Mouse (Mus musculus) myocyte (in vitro differentiated cells): ENCODE results near the gene 2410137M14Rik. TPM values are rescaled to one million over a fixed set of nuclear protein-coding genes. Genes with fewer than 3 reads are reported as not detected.
A peak's percentile ranks its signal among the peaks of the same experiment; 100 is the strongest.
"Not testable (repeated sequence)": the region's sequence is repeated elsewhere in the genome, so short reads cannot be mapped to it uniquely, and the experiment has no call there.

ENCODE experiments used
- H3K27me3 ChIP-seq: one replicate; pipeline ENCODE4 v1.6.1; 2011; ENCODE audit not compliant: control insufficient read depth, insufficient read depth, insufficient read length
- H3K36me3 ChIP-seq: one replicate; pipeline ENCODE4 v1.6.1; 2011; ENCODE audit not compliant: control insufficient read depth, insufficient read depth
- H3K4me2 ChIP-seq: one replicate; pipeline ENCODE4 v1.6.1; 2011; ENCODE audit warnings: low read depth, control low read depth
- H3K4me3 ChIP-seq: one replicate; pipeline ENCODE4 v1.5.1; 2011; ENCODE audit warnings: mild to moderate bottlenecking, control low read depth, moderate library complexity
- H3K79me2 ChIP-seq: one replicate; pipeline ENCODE4 v1.6.1; 2011; ENCODE audit not compliant: control insufficient read depth, insufficient read depth
- H3ac ChIP-seq: one replicate; pipeline ENCODE4 v1.6.1; 2011; ENCODE audit not compliant: control insufficient read depth, insufficient read length
- CEBPB ChIP-seq: IDR thresholded peaks from 2 replicates; pipeline ENCODE4 v1.6.1; 2011; ENCODE audit warnings: mild to moderate bottlenecking, moderate library complexity; ENCODE audit not compliant: poor library complexity, insufficient read depth, severe bottlenecking
- E2F4 ChIP-seq: IDR thresholded peaks from one replicate; pipeline ENCODE4 v1.6.1; 2011; ENCODE audit warnings: mild to moderate bottlenecking, control low read depth, moderate library complexity; ENCODE audit not compliant: insufficient read depth
- MAX ChIP-seq: IDR thresholded peaks from one replicate; pipeline ENCODE4 v1.6.1; 2011; ENCODE audit warnings: low read depth, mild to moderate bottlenecking, control low read depth
- MYOD1 ChIP-seq, 3 experiments: IDR thresholded peaks; one replicate each; pipeline ENCODE4 v1.6.1; 2011; ENCODE audit warnings: control low read depth in 2 of 3, low read depth in 2 of 3, mild to moderate bottlenecking in 2 of 3, moderate library complexity in 1 of 3; ENCODE audit not compliant: insufficient read length in 2 of 3, control insufficient read depth in 1 of 3
- MYOG ChIP-seq, 3 experiments: IDR thresholded peaks; one replicate each; pipeline ENCODE4 v1.6.1; 2011; ENCODE audit warnings: control low read depth in 2 of 3, low read depth in 2 of 3, mild to moderate bottlenecking in 2 of 3; ENCODE audit not compliant: insufficient read length in 2 of 3, control insufficient read depth in 1 of 3, insufficient read depth in 1 of 3
- POLR2A ChIP-seq: IDR thresholded peaks from one replicate; pipeline ENCODE4 v1.6.1; 2011; ENCODE audit warnings: low read depth, mild to moderate bottlenecking, control low read depth, moderate library complexity; ENCODE audit not compliant: insufficient read length
- POLR2AphosphoS2 ChIP-seq: IDR thresholded peaks from one replicate; pipeline ENCODE4 v1.6.1; 2011; ENCODE audit warnings: low read depth, control low read depth; ENCODE audit not compliant: insufficient read length
- REST ChIP-seq: IDR thresholded peaks from one replicate; pipeline ENCODE4 v1.6.1; 2011; ENCODE audit warnings: mild to moderate bottlenecking, control low read depth, moderate library complexity; ENCODE audit not compliant: insufficient read depth, insufficient read length
- SRF ChIP-seq: IDR thresholded peaks from one replicate; pipeline ENCODE4 v1.6.1; 2011; ENCODE audit warnings: low read depth; ENCODE audit not compliant: control insufficient read depth, insufficient read length
- TCF12 ChIP-seq: IDR thresholded peaks from one replicate; pipeline ENCODE4 v1.6.1; 2011; ENCODE audit warnings: mild to moderate bottlenecking, control low read depth; ENCODE audit not compliant: poor library complexity, insufficient read depth, severe bottlenecking
- TCF3 ChIP-seq: IDR thresholded peaks from one replicate; pipeline ENCODE4 v1.6.1; 2011; ENCODE audit warnings: low read depth, control low read depth; ENCODE audit not compliant: insufficient read length
- USF1 ChIP-seq: IDR thresholded peaks from one replicate; pipeline ENCODE4 v1.6.1; 2011; ENCODE audit warnings: low read depth, mild to moderate bottlenecking, control low read depth, moderate library complexity
- polyA plus RNA-seq: library from polyadenylated mRNA; unstranded; fragments of >200 nt; fragmentation: generic; extraction: Trizol; gene quantifications from one replicate; pipeline ENCODE4 v1.2.1, GENCODE M21; 2012; ENCODE audit warnings: missing spikeins

The 2410137M14Rik gene
- polyA plus RNA-seq, 1 experiment: not detected

DNA sequence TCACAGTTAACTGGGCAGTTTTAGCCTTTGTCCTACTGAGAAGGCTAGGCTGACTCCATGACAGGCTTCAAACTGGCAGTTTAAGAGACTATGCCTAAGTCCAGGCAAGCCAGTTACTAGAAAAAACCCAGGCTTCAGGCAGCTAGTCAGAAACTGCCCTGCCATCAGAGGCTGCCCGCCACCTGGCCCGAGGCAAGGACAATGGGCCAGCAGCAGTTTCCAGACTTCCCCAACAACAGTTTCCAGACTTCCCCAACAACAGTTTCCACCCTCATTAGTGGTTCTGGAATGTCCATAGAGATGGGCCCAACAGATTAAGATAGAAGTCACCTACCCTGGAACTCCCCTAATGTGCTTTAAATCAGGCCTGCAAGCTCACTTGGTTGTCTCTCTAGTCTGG is 45.4 kb upstream of the 2410137M14Rik start:
- Histone ChIP-seq H3ac (no peak overlapping the region), H3K79me2 (no peaks in the 10 kb centered on the region), H3K4me2 (no peak overlapping the region), H3K4me3 (no peak overlapping the region), H3K36me3 (no peaks in the 10 kb centered on the region), H3K27me3 (no peaks in the 10 kb centered on the region)
- TF ChIP-seq MYOD1 (IDR thresholded peaks at IDR 0.05; ENCODE audit: control insufficient read depth in 1 of 3, insufficient read length in 2 of 3, low read depth in 2 of 3): no peak

DNA sequence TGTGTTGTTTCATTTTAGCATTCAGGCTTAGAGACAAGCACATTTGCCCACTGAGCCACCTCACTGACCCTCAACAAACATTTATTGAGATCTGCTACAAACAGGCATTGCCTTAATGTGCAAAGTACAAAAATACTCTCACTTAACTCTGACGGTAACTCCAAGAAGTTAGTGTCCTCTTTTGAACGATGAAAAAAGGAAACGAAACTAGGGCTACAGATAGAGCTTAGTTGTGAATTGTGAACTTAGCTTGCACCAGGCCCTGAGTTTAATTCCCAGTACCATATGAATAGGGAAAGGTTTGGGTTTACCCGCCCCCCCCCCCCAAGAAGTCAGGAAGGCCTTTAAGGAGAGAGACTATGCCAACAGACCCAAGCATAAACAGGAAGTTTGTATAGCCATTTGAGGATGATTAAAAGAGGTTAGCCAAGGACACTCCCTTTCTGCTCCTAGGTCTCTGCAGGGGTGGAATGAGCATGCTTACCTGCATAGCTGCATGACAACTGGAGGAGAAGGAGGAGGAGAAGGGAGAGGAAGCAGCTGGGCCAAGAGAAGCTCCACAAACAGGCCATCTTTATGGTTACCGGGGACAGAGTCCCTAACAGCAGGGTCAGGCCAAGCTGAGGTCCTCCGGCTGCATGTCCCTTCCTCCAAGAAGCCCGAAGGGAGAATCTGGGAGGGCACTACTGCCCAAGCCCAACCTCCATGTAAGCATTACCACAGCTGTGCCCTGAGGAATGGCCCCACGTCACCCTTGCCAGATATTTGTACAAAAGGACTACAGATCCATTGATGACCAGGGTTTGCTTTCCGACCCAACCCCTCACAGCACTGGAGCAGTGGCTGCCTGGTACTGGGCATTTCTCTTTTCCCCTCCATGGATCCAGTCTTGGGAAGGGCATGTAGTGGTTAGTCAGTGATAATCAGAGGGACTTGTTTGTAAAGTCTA is 41.9 kb upstream of the 2410137M14Rik start, which contains the start of gene Mog:
Gene Mog, minus strand, starts transcription at position 771 of the 949 bp plus-strand sequence.
- TF ChIP-seq MAX (no peak), TCF3 (no peak), POLR2AphosphoS2 (no peak), CEBPB (no peak), TCF12 (no peak), MYOD1 (IDR thresholded peaks at IDR 0.05; ENCODE audit: control insufficient read depth in 1 of 3, insufficient read length in 2 of 3, low read depth in 2 of 3) (no peak), MYOG (IDR thresholded peaks at IDR 0.05; ENCODE audit: control insufficient read depth in 1 of 3, insufficient read depth in 1 of 3, insufficient read length in 2 of 3, low read depth in 2 of 3) (no peak), E2F4 (no peak), SRF (no peak), REST (no peak), POLR2A (no peak), USF1 (no peak)
- H3K79me2 ChIP-seq: no peaks in the 10 kb centered on the region
- H3K27me3 ChIP-seq: no peaks in the 10 kb centered on the region

DNA sequence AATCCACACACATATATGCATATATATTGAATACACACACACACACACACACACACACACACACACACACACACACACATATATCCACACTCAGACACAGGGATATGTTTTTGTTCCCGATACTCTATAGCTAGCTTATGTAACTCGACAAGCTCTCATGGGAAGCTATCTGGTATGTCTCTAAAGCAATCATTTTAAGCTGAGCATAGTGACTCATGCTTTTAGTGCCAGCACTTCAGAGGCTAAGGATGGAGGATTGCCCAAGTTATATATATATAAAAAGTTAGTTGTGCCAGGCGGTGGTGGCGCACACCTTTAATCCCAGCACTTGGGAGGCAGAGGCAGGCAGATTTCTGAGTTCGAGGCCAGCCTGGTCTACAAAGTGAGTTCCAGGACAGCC is 38.2 kb upstream of the 2410137M14Rik start:
- not testable (repeated sequence) for H3K79me2 ChIP-seq, H3K4me3 ChIP-seq, H3K4me2 ChIP-seq, H3K36me3 ChIP-seq, H3ac ChIP-seq, H3K27me3 ChIP-seq

More for the DNA sequence above, 41.9 kb upstream of the 2410137M14Rik start, which contains the start of gene Mog:
- H3K36me3 ChIP-seq: no peaks in the 10 kb centered on the region
- H3K4me3 ChIP-seq: no peak within 1 kb of the TSS
- no peak within 1 kb of the TSS for H3ac ChIP-seq
- no peak within 1 kb of the TSS for H3K4me2 ChIP-seq

DNA sequence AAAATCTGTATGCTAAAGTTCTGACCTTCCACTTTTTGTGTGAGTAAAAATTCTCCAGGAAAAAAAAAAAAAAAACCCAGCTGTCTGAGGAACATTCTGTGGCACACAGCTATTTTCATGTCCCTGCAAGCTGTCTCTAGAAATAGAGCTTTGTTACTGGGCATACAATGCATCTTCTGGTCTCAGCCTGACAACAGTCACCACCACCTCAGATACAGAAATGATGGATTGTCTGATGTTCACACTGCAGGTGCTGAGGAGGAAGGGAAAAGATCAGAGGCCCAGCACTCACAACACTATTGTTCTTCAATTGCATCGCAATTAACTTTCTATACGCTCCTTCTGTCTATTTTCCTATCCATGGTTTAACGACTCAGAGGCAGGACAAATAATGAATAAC is 37.3 kb upstream of the 2410137M14Rik start:
- H3K36me3 ChIP-seq: no peaks in the 10 kb centered on the region
- no peak overlapping the region for H3K4me3 ChIP-seq
- H3K79me2 ChIP-seq: no peaks in the 10 kb centered on the region
- no peak overlapping the region for H3K4me2 ChIP-seq
- TF ChIP-seq MAX (no peak), TCF12 (no peak), MYOD1 (IDR thresholded peaks at IDR 0.05; ENCODE audit: control insufficient read depth in 1 of 3, insufficient read length in 2 of 3, low read depth in 2 of 3) (no peak), REST (no peak), USF1 (no peak), E2F4 (no peak), MYOG (IDR thresholded peaks at IDR 0.05; ENCODE audit: control insufficient read depth in 1 of 3, insufficient read depth in 1 of 3, insufficient read length in 2 of 3, low read depth in 2 of 3) (peak in 1 of 3 experiments; percentile 27)
- no peaks in the 10 kb centered on the region for H3K27me3 ChIP-seq
- no peak overlapping the region for H3ac ChIP-seq

DNA sequence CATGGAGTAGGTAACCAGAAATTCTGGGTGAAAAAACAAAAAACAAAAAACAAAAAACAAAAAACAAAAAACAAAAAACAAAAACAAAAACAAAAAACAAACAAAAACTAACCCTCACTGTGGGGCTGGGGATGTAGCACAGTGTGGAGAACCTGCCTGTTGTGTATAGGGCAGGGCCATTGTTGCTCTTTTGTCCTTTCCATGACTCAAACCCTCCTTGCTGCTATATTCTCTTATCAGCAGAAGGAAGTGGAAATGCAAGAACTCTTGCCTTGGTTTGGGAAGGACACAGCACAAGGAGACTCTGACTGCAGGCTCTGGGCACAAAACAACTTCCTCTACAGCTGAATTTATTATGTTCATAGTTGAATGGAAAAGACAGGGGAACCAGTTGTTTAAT is 35.3 kb upstream of the 2410137M14Rik start:
- H3K36me3 ChIP-seq: no peaks in the 10 kb centered on the region

More for the DNA sequence above, 35.3 kb upstream of the 2410137M14Rik start:
- H3K79me2 ChIP-seq: no peaks in the 10 kb centered on the region
- H3K4me2 ChIP-seq: no peak overlapping the region
- TF ChIP-seq TCF12 (no peak), SRF (no peak), REST (no peak), CEBPB (no peak), POLR2AphosphoS2 (no peak), TCF3 (no peak), MYOD1 (IDR thresholded peaks at IDR 0.05; ENCODE audit: control insufficient read depth in 1 of 3, insufficient read length in 2 of 3, low read depth in 2 of 3) (no peak), E2F4 (no peak), MAX (no peak), MYOG (IDR thresholded peaks at IDR 0.05; ENCODE audit: control insufficient read depth in 1 of 3, insufficient read depth in 1 of 3, insufficient read length in 2 of 3, low read depth in 2 of 3) (no peak), USF1 (no peak), POLR2A (no peak)
- H3K27me3 ChIP-seq: no peaks in the 10 kb centered on the region
- H3K4me3 ChIP-seq: no peak overlapping the region
- no peak overlapping the region for H3ac ChIP-seq
